ENCODE assay signal across 8 mouse cellular contexts in genomic region chr1:87854851-87855251, GRCm38 (mm10). TPM values are rescaled to one million over a fixed set of nuclear protein-coding genes. Genes with fewer than 3 reads are reported as not detected.
DNase-seq lines count a peak whose midpoint lies in the region; ATAC-seq and TF ChIP-seq lines count a peak whose summit lies in the region.

No protein-coding gene starts in this region.

- H3K4me3 ChIP-seq in neural tube, embryonic 11.5 days (ENCODE audit: low read depth, low read length) = peak overlapping the region; percentile 95
- H3K4me3 ChIP-seq in embryonic facial prominence, embryonic 15.5 days (replicated peaks) = peak overlapping the region; percentile 98
- H3K4me3 ChIP-seq in intestine, postnatal 0 days (ENCODE audit: low read depth, low read length) = peak overlapping the region; percentile 85
- no peak overlapping the region for H3K4me3 ChIP-seq in neural tube, embryonic 12.5 days

- peaks cover 20% of the 10 kb centered on the region for H3K4me1 ChIP-seq in neural tube, embryonic 11.5 days (ENCODE audit: control insufficient read depth, insufficient read depth, low read length)
- H3K4me1 ChIP-seq in embryonic facial prominence, embryonic 15.5 days = peaks cover 23% of the 10 kb centered on the region
- H3K4me1 ChIP-seq in intestine, postnatal 0 days (replicated peaks; ENCODE audit: control insufficient read depth, insufficient read depth, low read length) = 0 out of 2 replicates have a peak, but pooled peaks cover 10% of the 10 kb centered on the region
- peaks cover 15% of the 10 kb centered on the region for H3K4me1 ChIP-seq in neural tube, embryonic 12.5 days

- 28% methylated on average over 2 of the region's 2 CpGs for WGBS in neural tube, embryonic 11.5 days
- 27% methylated on average over 2 of the region's 2 CpGs for WGBS in embryonic facial prominence, embryonic 15.5 days
- 28% methylated on average over 2 of the region's 2 CpGs for WGBS in intestine, postnatal 0 days
- WGBS in neural tube, embryonic 12.5 days = 19% methylated on average over 2 of the region's 2 CpGs

- H3K27ac ChIP-seq in neural tube, embryonic 11.5 days (ENCODE audit: low read depth, low read length) = no peak overlapping the region
- H3K27ac ChIP-seq in embryonic facial prominence, embryonic 15.5 days (replicated peaks) = no peak overlapping the region
- H3K27ac ChIP-seq in intestine, postnatal 0 days (ENCODE audit: low read depth, low read length) = no peak overlapping the region
- no peak overlapping the region for H3K27ac ChIP-seq in neural tube, embryonic 12.5 days

- no peaks in the 10 kb centered on the region for H3K36me3 ChIP-seq in neural tube, embryonic 11.5 days (ENCODE audit: control insufficient read depth, insufficient read depth, low read length)
- no peaks in the 10 kb centered on the region for H3K36me3 ChIP-seq in embryonic facial prominence, embryonic 15.5 days
- H3K36me3 ChIP-seq in intestine, postnatal 0 days (ENCODE audit: control insufficient read depth, insufficient read depth) = no peaks in the 10 kb centered on the region
- H3K36me3 ChIP-seq in neural tube, embryonic 12.5 days = no peaks in the 10 kb centered on the region

- H3K9ac ChIP-seq in neural tube, embryonic 11.5 days (ENCODE audit: low read length) = no peak overlapping the region
- H3K9ac ChIP-seq in embryonic facial prominence, embryonic 15.5 days = no peak overlapping the region
- H3K9ac ChIP-seq in intestine, postnatal 0 days (ENCODE audit: low read depth, low read length) = peak overlapping the region; percentile 31; the same call in 1 of the 2 replicates
- H3K9ac ChIP-seq in neural tube, embryonic 12.5 days = no peak overlapping the region

- no peak for ATAC-seq in neural tube, embryonic 11.5 days (ENCODE audit: insufficient read depth, low FRiP score, low TSS enrichment)
- no peak for ATAC-seq in embryonic facial prominence, embryonic 15.5 days (ENCODE audit: insufficient number of reproducible peaks, low FRiP score, low TSS enrichment, low read depth)
- no peak for ATAC-seq in intestine, postnatal 0 days
- ATAC-seq in neural tube, embryonic 12.5 days (ENCODE audit: low FRiP score, low read depth) = no peak

- peak overlapping the region; percentile 91 for H3K4me2 ChIP-seq in neural tube, embryonic 11.5 days (ENCODE audit: low read depth)
- H3K4me2 ChIP-seq in embryonic facial prominence, embryonic 15.5 days (replicated peaks) = peak overlapping the region; percentile 86
- H3K4me2 ChIP-seq in intestine, postnatal 0 days (replicated peaks; ENCODE audit: low read depth) = peak overlapping the region; percentile 97
- peak overlapping the region; percentile 93 for H3K4me2 ChIP-seq in neural tube, embryonic 12.5 days (replicated peaks)

- no peak for TF ChIP-seq CTCF in intestine, postnatal 0 days (IDR thresholded peaks at IDR 0.05; ENCODE audit: low read depth)

- intact Hi-C loops in gastrocnemius, postnatal 36 days (cut with DNase I) = loop anchor here (5.0 kb wide), 1 partner anchor 47 kb away; no protein-coding TSS in a partner anchor

- no peak for DNase-seq in neural tube, embryonic 11.5 days (ENCODE audit: low spot score)
- DNase-seq in neural tube, embryonic 10.5 days (ENCODE audit: extremely low spot score, low spot score) = no peak
- no peak for DNase-seq in right cerebral cortex, postnatal 25 days
- DNase-seq in urinary bladder, postnatal 14 days (ENCODE audit: low spot score) = no peak
- DNase-seq in gastrocnemius, postnatal 36 days = no peak

- no peaks in the 10 kb centered on the region for H3K27me3 ChIP-seq in neural tube, embryonic 11.5 days (ENCODE audit: control insufficient read depth, insufficient read depth, low read length)
- no peaks in the 10 kb centered on the region for H3K27me3 ChIP-seq in embryonic facial prominence, embryonic 15.5 days
- no peaks in the 10 kb centered on the region for H3K27me3 ChIP-seq in intestine, postnatal 0 days (replicated peaks; ENCODE audit: control insufficient read depth, insufficient read depth, low read length)
- no peaks in the 10 kb centered on the region for H3K27me3 ChIP-seq in neural tube, embryonic 12.5 days (replicated peaks)

- H3K9me3 ChIP-seq in neural tube, embryonic 11.5 days (ENCODE audit: control insufficient read depth, low read length) = no peaks in the 10 kb centered on the region
- no peaks in the 10 kb centered on the region for H3K9me3 ChIP-seq in embryonic facial prominence, embryonic 15.5 days (replicated peaks)
- H3K9me3 ChIP-seq in intestine, postnatal 0 days (ENCODE audit: control insufficient read depth) = no peaks in the 10 kb centered on the region
- H3K9me3 ChIP-seq in neural tube, embryonic 12.5 days = no peaks in the 10 kb centered on the region

RNA-seq across cellular contexts. Expression of gene Dgkd, which starts 1.8 kb away (rescaled TPM):
- polyA plus RNA-seq in neural tube, embryonic 11.5 days (2014; fragmentation: Nextera tagmentation; extraction: Ambion mirVana) = 39.7 and 40.1 TPM in 2 replicates
- 28.9 and 29.8 TPM in 2 replicates for polyA plus RNA-seq in embryonic facial prominence, embryonic 15.5 days (2015; fragmentation: Nextera tagmentation; extraction: Ambion mirVana)
- 20.2 and 24.1 TPM in 2 replicates for polyA plus RNA-seq in intestine, postnatal 0 days (2015; fragmentation: Nextera tagmentation; extraction: Ambion mirVana)
- 36.4 and 36.6 TPM in 2 replicates for polyA plus RNA-seq in neural tube, embryonic 12.5 days (2016; fragmentation: Nextera tagmentation; extraction: Ambion mirVana)
- total RNA-seq in gastrocnemius, postnatal 36 days (2021) = 10 to 100 TPM; 29.5 to 32.7 TPM

RNA-seq across cellular contexts. Expression of gene Sag, which starts 51.4 kb away (rescaled TPM):
- 1.8 and 2.2 TPM in 2 replicates for polyA plus RNA-seq in neural tube, embryonic 11.5 days (2014; fragmentation: Nextera tagmentation; extraction: Ambion mirVana)
- polyA plus RNA-seq in embryonic facial prominence, embryonic 15.5 days (2015; fragmentation: Nextera tagmentation; extraction: Ambion mirVana) = 2.4 and 2.7 TPM in 2 replicates
- 0.18 and 0.37 TPM in 2 replicates for polyA plus RNA-seq in intestine, postnatal 0 days (2015; fragmentation: Nextera tagmentation; extraction: Ambion mirVana)
- polyA plus RNA-seq in neural tube, embryonic 12.5 days (2016; fragmentation: Nextera tagmentation; extraction: Ambion mirVana) = 2.2 and 2.8 TPM in 2 replicates
- total RNA-seq in gastrocnemius, postnatal 36 days (2021) = under 1 TPM in 1 of 2 experiments, not detected in 1; 0.12 TPM
